Mouse (Mus musculus) neural tube, embryonic 11.5 days (tissue): Measurements from ENCODE around the gene Rpl41. TPM values are rescaled to one million over a fixed set of nuclear protein-coding genes. Genes with fewer than 3 reads are reported as not detected.
"Not testable (repeated sequence)": the region's sequence is repeated elsewhere in the genome, so short reads cannot be mapped to it uniquely, and the experiment has no call there.

Experiments
- ATAC-seq: fragments of 200-750 bp; cut with Nextera tagmentation; 2 replicates; pipeline ENCODE4 v1.8.0; 2017; ENCODE audit warnings: moderate number of reproducible peaks, mild to moderate bottlenecking, moderate TSS enrichment, moderate library complexity; ENCODE audit not compliant: insufficient read depth, low FRiP score, low TSS enrichment
- DNase-seq: peaks from one replicate; pipeline ENCODE4 v3.0.0-alpha.2; 2015; ENCODE audit warnings: low spot score
- H3K27ac ChIP-seq: fragments of 300-500 bp; sonication (generic); 2 replicates; pipeline ENCODE4 v1.5.1; 2014; ENCODE audit warnings: low read depth, mild to moderate bottlenecking, low read length
- H3K27me3 ChIP-seq: fragments of 300-500 bp; sonication (generic); 2 replicates; pipeline ENCODE4 v1.6.1; 2014; ENCODE audit warnings: mild to moderate bottlenecking, low read length, mixed read lengths; ENCODE audit not compliant: control insufficient read depth, insufficient read depth
- H3K36me3 ChIP-seq: fragments of 300-500 bp; sonication (generic); 2 replicates; pipeline ENCODE4 v1.6.1; 2014; ENCODE audit warnings: mild to moderate bottlenecking, low read length, moderate library complexity, mixed read lengths; ENCODE audit not compliant: control insufficient read depth, insufficient read depth
- H3K4me1 ChIP-seq: fragments of 300-500 bp; sonication (generic); 2 replicates; pipeline ENCODE4 v1.6.1; 2014; ENCODE audit warnings: low read length, mixed read lengths; ENCODE audit not compliant: control insufficient read depth, insufficient read depth
- H3K4me2 ChIP-seq: fragments of 300-500 bp; sonication (generic); 2 replicates; pipeline ENCODE4 v1.6.1; 2014; ENCODE audit warnings: low read depth, mild to moderate bottlenecking, moderate library complexity
- H3K4me3 ChIP-seq: fragments of 300-500 bp; sonication (generic); 2 replicates; pipeline ENCODE4 v1.5.1; 2014; ENCODE audit warnings: low read depth, low read length
- H3K9ac ChIP-seq: fragments of 300-500 bp; sonication (generic); 2 replicates; pipeline ENCODE4 v1.6.1; 2014; ENCODE audit warnings: mild to moderate bottlenecking, low read length
- H3K9me3 ChIP-seq: fragments of 300-500 bp; sonication (generic); 2 replicates; pipeline ENCODE4 v1.6.1; 2016; ENCODE audit warnings: low read length; ENCODE audit not compliant: control insufficient read depth
- WGBS: fragments of 180-500 bp; shearing (Covaris S2); extraction: QIAGEN DNeasy Blood & Tissue Kit; methylation state at CpG from one replicate; pipeline ENCODE4 v1.1.7; 2014; 5-methylcytosine and 5-hydroxymethylcytosine counted together
- polyA plus RNA-seq: library from polyadenylated mRNA; unstranded; fragments of >200 nt; fragmentation: Nextera tagmentation; extraction: Ambion mirVana; gene quantifications from 2 replicates; pipeline ENCODE4 v1.2.1, GENCODE M21; 2014

Gene Rpl41
- polyA plus RNA-seq, 1 experiment from 2014 or later: 3,132 TPM

DNA sequence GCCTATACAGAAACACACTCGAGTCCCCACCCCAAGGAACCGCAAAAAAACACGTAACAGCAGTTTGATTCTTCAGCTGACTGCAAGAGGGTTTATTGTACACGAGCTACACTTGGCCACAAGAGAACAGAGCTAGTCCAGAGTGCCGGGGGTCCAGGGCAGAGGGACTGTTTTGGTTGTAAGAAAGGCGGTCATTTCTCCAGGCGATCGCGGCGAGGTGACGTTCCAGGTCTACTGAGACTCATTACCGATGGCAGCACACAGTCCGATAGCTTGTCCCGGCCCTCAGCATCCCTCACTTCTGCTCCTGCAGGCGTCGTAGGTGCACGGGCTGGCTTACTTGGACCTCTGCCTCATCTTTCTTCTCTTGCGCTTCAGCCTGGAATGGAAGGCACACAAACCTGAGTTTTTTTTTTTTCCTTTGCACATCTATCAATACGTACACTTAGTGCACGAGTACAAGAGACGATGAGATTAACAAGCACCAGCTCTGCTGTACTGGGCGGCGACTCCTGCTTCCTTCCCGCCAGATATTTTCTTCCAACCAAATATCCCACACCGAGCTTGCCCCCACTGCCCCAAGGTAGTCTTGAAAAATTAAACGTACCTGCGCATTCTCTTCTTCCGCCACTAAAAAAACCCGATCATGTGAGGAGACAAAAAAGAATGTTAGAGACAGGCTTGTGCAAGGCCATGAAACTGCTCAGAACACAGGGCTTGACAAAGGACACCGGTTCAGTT, 884 bp downstream of the Rpl41 start:
- H3K36me3 ChIP-seq: peaks cover 18% of the 10 kb centered on the region
- not testable (repeated sequence) for H3K9me3 ChIP-seq, H3K4me1 ChIP-seq, H3K27me3 ChIP-seq, ATAC-seq
- H3K4me3 ChIP-seq: peak overlapping the region; percentile 68
- H3K4me2 ChIP-seq: peak overlapping the region; percentile 72
- peak overlapping the region; percentile 90 for H3K27ac ChIP-seq
- peak; percentile 18 for DNase-seq
- H3K9ac ChIP-seq: peak overlapping the region; percentile 90
- under 1% methylated on average over 27 of the region's 30 CpGs for WGBS

DNA sequence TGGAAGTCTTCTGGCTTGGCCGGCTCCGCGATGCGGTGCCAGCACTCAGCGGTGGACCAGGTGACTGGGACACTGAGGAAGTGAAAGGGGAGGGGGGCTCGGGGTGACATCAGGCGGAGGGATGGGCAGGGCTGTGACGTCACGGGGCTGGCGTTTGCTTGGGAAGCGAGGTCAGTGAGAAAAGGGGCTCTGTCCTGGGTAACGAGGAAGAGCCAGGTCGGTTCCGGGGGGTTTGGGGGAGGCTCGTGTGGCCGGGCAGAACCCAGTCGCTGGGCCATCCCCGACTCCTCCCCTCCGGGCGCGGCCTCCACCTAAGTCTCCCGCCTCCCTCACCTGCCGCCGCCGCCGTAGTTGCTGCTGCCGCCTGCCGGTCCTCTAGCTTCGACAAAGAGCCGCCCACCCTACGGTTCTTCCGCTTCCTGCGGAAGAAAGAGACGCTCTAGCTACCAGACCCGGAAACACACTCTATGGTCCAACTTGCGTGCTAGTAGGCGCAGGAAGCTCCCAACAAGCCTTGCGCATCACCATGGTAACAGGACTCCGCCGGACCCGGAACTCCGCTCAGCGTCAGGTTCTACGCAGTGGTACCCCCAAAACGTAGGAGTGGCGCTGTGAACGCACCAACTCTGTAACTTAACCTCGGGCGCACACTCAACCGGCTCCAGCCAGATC, 1.6 kb downstream of the Rpl41 start, which contains the start of gene Zc3h10:
Gene Zc3h10 (minus strand): TSS at position 414 of the 672 bp plus-strand sequence.
- H3K4me3 ChIP-seq: peak within 1 kb of the TSS; percentile 68
- H3K36me3 ChIP-seq: peaks cover 20% of the 10 kb centered on the region
- peak within 1 kb of the TSS; percentile 90 for H3K27ac ChIP-seq
- DNase-seq (peak; percentile 93), ATAC-seq (peak; percentile 87)
- peak within 1 kb of the TSS; percentile 90 for H3K9ac ChIP-seq
- WGBS: under 1% methylated on average over 48 of the region's 50 CpGs
- no peaks in the 10 kb centered on the region for H3K27me3 ChIP-seq
- peak within 1 kb of the TSS; percentile 72 for H3K4me2 ChIP-seq
- H3K4me1 ChIP-seq: no peaks in the 10 kb centered on the region; the same call in 1 of the 2 replicates
- H3K9me3 ChIP-seq: no peaks in the 10 kb centered on the region

DNA sequence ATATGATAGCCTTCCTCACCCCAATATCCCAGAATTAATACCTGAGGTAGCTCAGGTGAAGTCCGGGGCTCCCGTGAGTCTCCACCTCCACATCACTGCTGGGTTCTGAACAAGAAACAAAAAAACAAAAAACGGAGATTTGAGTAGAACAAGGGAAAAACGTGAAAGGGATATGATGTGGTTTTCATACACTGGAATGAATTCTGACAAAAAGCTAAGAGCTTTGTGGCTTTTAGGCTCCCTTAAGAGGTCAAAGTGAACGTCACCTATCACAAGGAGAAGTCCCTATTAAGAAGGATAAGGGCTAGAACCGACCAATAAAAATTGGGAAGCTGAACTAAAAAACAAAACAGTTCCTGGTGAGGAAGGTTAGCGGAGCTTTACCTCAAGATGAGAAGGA, 2.3 kb downstream of the Rpl41 start:
- Histone ChIP-seq H3K4me1 (no peaks in the 10 kb centered on the region; the same call in 1 of the 2 replicates), H3K9me3 (no peaks in the 10 kb centered on the region), H3K4me3 (peak overlapping the region; percentile 68), H3K27ac (peak overlapping the region; percentile 88; the same call in 1 of the 2 replicates), H3K36me3 (peaks cover 20% of the 10 kb centered on the region), H3K9ac (peak overlapping the region; percentile 73), H3K4me2 (peak overlapping the region; percentile 72), H3K27me3 (no peaks in the 10 kb centered on the region)
- 31% methylated on average over 7 of the region's 7 CpGs for WGBS
- no peak for DNase-seq
- no peak for ATAC-seq

DNA sequence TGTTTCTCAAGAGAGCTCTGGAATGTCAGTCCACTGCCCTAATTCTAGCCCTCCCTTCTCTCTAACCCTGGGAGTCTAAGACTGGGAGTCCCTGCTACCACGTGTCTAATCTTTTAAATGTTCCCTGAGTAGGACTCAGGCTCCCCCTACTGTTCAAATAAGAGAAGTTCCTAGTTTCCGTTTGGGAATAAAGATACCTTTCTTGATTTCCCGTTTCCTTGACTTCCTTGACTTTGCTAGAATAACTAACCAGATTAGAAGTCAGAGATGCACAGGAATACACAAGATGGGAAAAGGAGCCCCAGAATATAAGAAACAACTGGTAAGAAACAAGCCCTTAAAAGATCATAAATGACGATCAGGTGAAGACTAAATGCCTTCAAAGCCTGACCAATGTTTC, 2.7 kb downstream of the Rpl41 start:
- 13% methylated on average over 4 of the region's 4 CpGs for WGBS
- Histone ChIP-seq H3K36me3 (peaks cover 20% of the 10 kb centered on the region), H3K27me3 (no peaks in the 10 kb centered on the region), H3K4me1 (no peaks in the 10 kb centered on the region; the same call in 1 of the 2 replicates), H3K4me2 (peak overlapping the region; percentile 72), H3K4me3 (peak overlapping the region; percentile 68), H3K9me3 (no peaks in the 10 kb centered on the region), H3K9ac (peak overlapping the region; percentile 73), H3K27ac (no peak overlapping the region)
- ATAC-seq (no peak), DNase-seq (no peak)

DNA sequence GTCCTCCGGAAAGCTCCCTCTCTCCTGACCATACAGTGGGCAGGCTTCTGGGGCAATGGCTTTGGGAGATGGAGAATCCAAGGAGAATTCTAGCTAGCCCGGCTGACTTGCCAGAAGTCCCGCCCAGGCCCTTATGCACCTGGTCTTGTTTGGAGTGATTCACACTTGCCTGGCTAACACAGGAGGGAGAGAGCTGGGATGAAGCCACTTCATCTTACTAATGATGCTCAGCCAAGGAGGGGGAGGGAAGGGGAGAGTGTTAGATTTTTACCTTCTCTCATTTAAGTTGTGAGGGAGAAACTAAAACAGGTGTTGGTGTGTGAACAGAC, 3.6 kb downstream of the Rpl41 start:
- Histone ChIP-seq H3K27ac (no peak overlapping the region), H3K4me2 (no peak overlapping the region), H3K9me3 (no peaks in the 10 kb centered on the region), H3K9ac (no peak overlapping the region), H3K36me3 (peaks cover 20% of the 10 kb centered on the region), H3K27me3 (no peaks in the 10 kb centered on the region), H3K4me1 (no peaks in the 10 kb centered on the region; the same call in 1 of the 2 replicates), H3K4me3 (no peak overlapping the region)
- 86% methylated on average over 3 of the region's 3 CpGs for WGBS
- no peak for DNase-seq
- ATAC-seq: no peak

DNA sequence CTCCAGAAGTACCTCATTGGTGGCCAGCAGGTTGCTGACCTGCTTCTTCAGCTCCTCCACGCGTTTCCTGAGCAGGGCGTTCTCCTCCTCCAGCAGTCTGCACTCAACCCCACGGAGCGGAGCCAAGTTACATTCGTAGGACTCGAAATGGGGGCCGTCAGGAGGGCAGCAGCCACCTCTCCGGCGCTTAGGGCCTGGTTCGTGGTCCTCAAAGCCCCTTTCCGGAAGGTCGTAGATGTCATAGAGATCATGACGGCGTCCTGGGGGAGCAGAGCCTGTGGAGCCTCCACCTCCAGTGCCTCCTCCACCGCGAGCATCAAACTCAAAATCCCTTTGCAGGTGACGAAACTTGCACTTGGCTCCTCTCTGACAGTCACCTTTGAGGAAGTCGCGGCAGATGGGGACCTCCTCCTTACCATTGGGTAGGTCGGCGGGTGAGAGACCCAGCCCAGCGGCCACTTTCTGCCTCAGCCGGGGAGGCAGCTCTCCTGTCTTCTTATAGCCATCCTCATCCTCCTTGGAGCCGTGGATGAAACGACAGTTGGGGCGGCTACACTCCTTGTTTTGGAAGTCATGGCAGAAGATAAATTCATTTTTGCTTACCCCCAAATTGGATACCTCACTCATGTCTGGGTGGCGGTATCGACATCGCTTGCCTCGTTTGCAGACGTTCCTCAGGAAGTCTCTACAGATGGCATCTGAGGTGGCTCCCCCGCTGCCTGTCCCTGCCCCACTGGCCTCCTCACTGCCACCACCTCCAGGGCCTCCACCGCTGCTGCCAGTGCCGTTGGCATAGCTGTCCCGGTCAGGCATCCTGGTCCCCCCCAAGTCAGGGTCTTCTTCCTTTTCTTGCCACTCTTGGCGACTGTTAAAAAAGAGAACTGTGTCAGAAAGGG, 4.2 kb downstream of the Rpl41 start:
- DNase-seq (no peak), ATAC-seq (no peak)
- H3K4me2 ChIP-seq: no peak overlapping the region
- no peaks in the 10 kb centered on the region for H3K9me3 ChIP-seq
- WGBS: 96% methylated on average over 37 of the region's 37 CpGs
- H3K9ac ChIP-seq: no peak overlapping the region
- H3K4me3 ChIP-seq: no peak overlapping the region
- no peak overlapping the region for H3K27ac ChIP-seq
- H3K4me1 ChIP-seq: no peaks in the 10 kb centered on the region; the same call in 1 of the 2 replicates
- no peaks in the 10 kb centered on the region for H3K27me3 ChIP-seq
- peaks cover 20% of the 10 kb centered on the region for H3K36me3 ChIP-seq

DNA sequence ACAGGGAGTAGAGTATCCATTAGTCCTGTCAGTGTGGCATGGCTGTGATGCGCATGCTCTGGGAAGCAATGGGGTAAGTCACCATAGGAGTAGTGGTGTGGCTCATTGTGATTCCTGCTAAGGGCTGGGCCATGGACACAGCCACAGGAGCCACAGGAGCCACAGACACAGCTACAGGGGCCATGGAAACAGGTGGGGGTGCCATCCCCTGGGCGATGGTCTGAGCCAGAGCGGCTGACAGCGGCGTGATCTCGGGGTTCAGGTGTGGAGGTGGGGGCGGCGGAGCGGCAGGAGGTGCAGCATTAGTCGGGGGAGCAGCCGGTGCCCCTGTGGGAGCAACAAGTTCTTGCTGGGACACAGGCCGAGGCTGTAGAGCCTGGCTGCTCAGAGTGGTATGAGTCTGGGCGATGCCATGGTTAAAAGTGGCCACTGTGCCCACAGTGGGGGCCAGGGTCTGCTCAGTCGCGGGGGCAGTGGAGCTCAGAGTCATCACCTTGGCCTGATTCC, 4.9 kb downstream of the Rpl41 start:
- no peaks in the 10 kb centered on the region for H3K27me3 ChIP-seq
- H3K9ac ChIP-seq: no peak overlapping the region
- no peak overlapping the region for H3K27ac ChIP-seq
- no peak overlapping the region for H3K4me2 ChIP-seq
- ATAC-seq (no peak), DNase-seq (no peak)
- H3K4me1 ChIP-seq: no peaks in the 10 kb centered on the region; the same call in 1 of the 2 replicates
- H3K36me3 ChIP-seq: peaks cover 20% of the 10 kb centered on the region
- 98% methylated on average over 15 of the region's 15 CpGs for WGBS
- H3K9me3 ChIP-seq: no peaks in the 10 kb centered on the region
- H3K4me3 ChIP-seq: no peak overlapping the region

DNA sequence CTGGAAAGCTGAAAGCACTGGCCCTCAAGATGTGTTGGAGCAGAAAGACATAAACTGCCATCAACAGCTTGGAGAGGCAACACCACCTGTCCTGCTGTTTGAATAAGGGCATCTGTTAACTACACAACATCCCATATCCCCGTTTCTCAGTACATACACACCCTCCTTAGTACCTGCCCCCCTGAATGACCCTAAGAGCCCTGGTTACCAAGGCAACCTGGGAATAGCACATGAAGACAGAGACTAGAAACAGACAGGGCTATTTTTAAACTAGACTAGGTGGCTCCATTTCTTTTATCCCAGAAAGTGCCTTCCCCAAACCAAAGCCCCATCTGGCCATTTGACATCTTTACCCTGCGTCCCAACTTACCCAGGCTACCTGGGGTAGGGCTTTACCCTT, 6.0 kb downstream of the Rpl41 start:
- Histone ChIP-seq H3K4me1 (no peaks in the 10 kb centered on the region; the same call in 1 of the 2 replicates), H3K36me3 (peaks cover 20% of the 10 kb centered on the region), H3K27me3 (no peaks in the 10 kb centered on the region), H3K9ac (no peak overlapping the region), H3K4me3 (no peak overlapping the region), H3K9me3 (no peaks in the 10 kb centered on the region), H3K4me2 (no peak overlapping the region), H3K27ac (no peak overlapping the region)
- 76% methylated on average over 2 of the region's 2 CpGs for WGBS
- DNase-seq (no peak), ATAC-seq (no peak)
